17 mouse cellular contexts compared by ENCODE assay signal in genomic region chr3:98039666-98040456, GRCm38 (mm10). TPM values are rescaled to one million over a fixed set of nuclear protein-coding genes. Genes with fewer than 3 reads are reported as not detected.
DNase-seq lines count a peak whose midpoint lies in the region; ATAC-seq and TF ChIP-seq lines count a peak whose summit lies in the region.
"Had no signal": no experiment of that assay in that cellular context is flagged by ENCODE, and none has a peak within 500 bp of the region (broad histone marks: within the 10 kb centered on the region; RNA-seq: fewer than 3 reads in every experiment).

No protein-coding gene starts in this region.

- peaks cover 94% of the 10 kb centered on the region for H3K4me1 ChIP-seq in heart, embryonic 13.5 days
- peaks cover 76% of the 10 kb centered on the region for H3K4me1 ChIP-seq in embryonic facial prominence, embryonic 14.5 days (ENCODE audit: control insufficient read depth, insufficient read depth, low read length)
- H3K4me1 ChIP-seq in limb, embryonic 15.5 days: peaks cover 84% of the 10 kb centered on the region

- peak overlapping the region; percentile 52; the same call in 1 of the 2 replicates for H3K9ac ChIP-seq in heart, embryonic 13.5 days
- no peak overlapping the region for H3K9ac ChIP-seq in embryonic facial prominence, embryonic 14.5 days (ENCODE audit: low read depth, low read length)
- H3K9ac ChIP-seq in limb, embryonic 15.5 days: no peak overlapping the region
- H3K9ac ChIP-seq: liver, embryonic 15.5 days; midbrain, embryonic 12.5 days; neural tube, embryonic 15.5 days had no signal

- no peak for TF ChIP-seq CTCF in layer of hippocampus, adult 2 months (conservative IDR thresholded peaks at IDR 0.05)

- no peak for ATAC-seq in heart, embryonic 13.5 days (ENCODE audit: extremely low read depth, insufficient number of reproducible peaks, low FRiP score, low TSS enrichment)
- no peak for ATAC-seq in embryonic facial prominence, embryonic 14.5 days (ENCODE audit: low read depth)
- ATAC-seq in limb, embryonic 15.5 days (ENCODE audit: insufficient number of reproducible peaks, low FRiP score, low TSS enrichment, low read depth): no peak
- ATAC-seq: CD4-positive, CD25-positive, alpha-beta regulatory T cell, adult 4 months; inflammation-experienced regulatory T-cells, adult 6 months had no signal

- H3K4me3 ChIP-seq in heart, embryonic 13.5 days: no peak overlapping the region
- H3K4me3 ChIP-seq in layer of hippocampus, adult 2 months: no peak overlapping the region
- H3K4me3 ChIP-seq in embryonic facial prominence, embryonic 14.5 days (ENCODE audit: low read depth, low read length): no peak overlapping the region
- H3K4me3 ChIP-seq in limb, embryonic 15.5 days: no peak overlapping the region
- H3K4me3 ChIP-seq: erythroblast, embryonic 14.5 days; liver, embryonic 15.5 days; midbrain, embryonic 12.5 days; neural tube, embryonic 15.5 days had no signal

- H3K27me3 ChIP-seq in heart, embryonic 13.5 days (replicated peaks): no peaks in the 10 kb centered on the region
- no peaks in the 10 kb centered on the region for H3K27me3 ChIP-seq in embryonic facial prominence, embryonic 14.5 days (replicated peaks; ENCODE audit: control insufficient read depth, insufficient read depth, low read length)
- H3K27me3 ChIP-seq in limb, embryonic 15.5 days: no peaks in the 10 kb centered on the region
- H3K27me3 ChIP-seq: liver, embryonic 15.5 days; midbrain, embryonic 12.5 days; neural tube, embryonic 15.5 days had no signal

- no peaks in the 10 kb centered on the region for H3K36me3 ChIP-seq in heart, embryonic 13.5 days
- no peaks in the 10 kb centered on the region for H3K36me3 ChIP-seq in embryonic facial prominence, embryonic 14.5 days (ENCODE audit: control insufficient read depth, insufficient read depth, low read length)
- no peaks in the 10 kb centered on the region for H3K36me3 ChIP-seq in limb, embryonic 15.5 days
- H3K36me3 ChIP-seq: liver, embryonic 15.5 days; midbrain, embryonic 12.5 days; neural tube, embryonic 15.5 days had no signal

- H3K9me3 ChIP-seq in heart, embryonic 13.5 days: no peaks in the 10 kb centered on the region
- no peaks in the 10 kb centered on the region for H3K9me3 ChIP-seq in embryonic facial prominence, embryonic 14.5 days (ENCODE audit: control insufficient read depth, low read length)
- no peaks in the 10 kb centered on the region for H3K9me3 ChIP-seq in limb, embryonic 15.5 days
- H3K9me3 ChIP-seq: liver, embryonic 15.5 days; neural tube, embryonic 15.5 days had no signal

- H3K4me2 ChIP-seq in heart, embryonic 13.5 days: no peak overlapping the region
- no peak overlapping the region for H3K4me2 ChIP-seq in embryonic facial prominence, embryonic 14.5 days (ENCODE audit: low read depth, low read length)
- H3K4me2 ChIP-seq in limb, embryonic 15.5 days: no peak overlapping the region
- H3K4me2 ChIP-seq: liver, embryonic 15.5 days; midbrain, embryonic 12.5 days; neural tube, embryonic 15.5 days had no signal

- WGBS in heart, embryonic 13.5 days: 51% methylated on average over 16 of the region's 16 CpGs
- 68% methylated on average over 16 of the region's 16 CpGs for WGBS in embryonic facial prominence, embryonic 14.5 days
- 68% methylated on average over 16 of the region's 16 CpGs for WGBS in limb, embryonic 15.5 days

- H3K27ac ChIP-seq in heart, embryonic 13.5 days (replicated peaks): peak overlapping the region; percentile 72
- peak overlapping the region; percentile 49 for H3K27ac ChIP-seq in layer of hippocampus, adult 2 months
- peak overlapping the region; percentile 56; the same call in 1 of the 2 replicates for H3K27ac ChIP-seq in embryonic facial prominence, embryonic 14.5 days (replicated peaks; ENCODE audit: low read depth, low read length)
- peak overlapping the region; percentile 47 for H3K27ac ChIP-seq in limb, embryonic 15.5 days
- H3K27ac ChIP-seq: liver, embryonic 15.5 days; midbrain, embryonic 12.5 days; neural tube, embryonic 15.5 days had no signal

- DNase-seq in heart, adult 11 months: no peak
- no peak for DNase-seq in layer of hippocampus, adult 2 months (ENCODE audit: low spot score in 2 of 2)
- DNase-seq in layer of hippocampus, postnatal 36 days: no peak
- DNase-seq in embryonic facial prominence, embryonic 14.5 days (ENCODE audit: low spot score): no peak
- DNase-seq in B cell, adult 2 months: no peak
- no peak for DNase-seq in ovary, adult 18-20 months (ENCODE audit: low spot score)
- DNase-seq: cerebellum, postnatal 36 days; gastrocnemius, postnatal 14 days; right cerebral cortex, postnatal 14 days had no signal

RNA-seq across cellular contexts. Expression of gene Notch2, which starts 26.5 kb away (rescaled TPM):
- 11.9 and 12.1 TPM in 2 replicates for polyA plus RNA-seq in heart, embryonic 13.5 days (2015; fragmentation: Nextera tagmentation; extraction: Ambion mirVana)
- total RNA-seq in layer of hippocampus, adult 2 months (2021): 10 to 100 TPM; 22.2 to 25.5 TPM
- total RNA-seq in layer of hippocampus, postnatal 36 days (2021): 10 to 100 TPM; 23.2 to 24.6 TPM
- polyA plus RNA-seq in embryonic facial prominence, embryonic 14.5 days (2014; fragmentation: Nextera tagmentation; extraction: Ambion mirVana): 35.6 and 39.3 TPM in 2 replicates
- 35.8 and 40.8 TPM in 2 replicates for polyA plus RNA-seq in limb, embryonic 15.5 days (2015; fragmentation: Nextera tagmentation; extraction: Ambion mirVana)
